11 mouse cellular contexts compared by ENCODE assay signal in genomic region chr3:27858441-27859115, GRCm38 (mm10). TPM values are rescaled to one million over a fixed set of nuclear protein-coding genes. Genes with fewer than 3 reads are reported as not detected.
DNase-seq lines count a peak whose midpoint lies in the region; ATAC-seq and TF ChIP-seq lines count a peak whose summit lies in the region.
"Had no signal": no experiment of that assay in that cellular context is flagged by ENCODE, and none has a peak within 500 bp of the region (broad histone marks: within the 10 kb centered on the region; RNA-seq: fewer than 3 reads in every experiment).

No protein-coding gene starts in this region.

- TF ChIP-seq POLR2A in limb, embryonic 14.5 days (IDR thresholded peaks at IDR 0.05; ENCODE audit: borderline replicate concordance, extremely low read depth, insufficient read depth, insufficient read length) = no peak

- ATAC-seq in heart, embryonic 14.5 days (ENCODE audit: insufficient number of reproducible peaks, insufficient read depth, low FRiP score, low read depth) = no peak
- ATAC-seq in lung, embryonic 15.5 days (ENCODE audit: borderline replicate concordance, extremely low read depth, low FRiP score, low TSS enrichment) = no peak
- ATAC-seq in embryonic facial prominence, embryonic 13.5 days (ENCODE audit: insufficient number of reproducible peaks, insufficient read depth, low FRiP score, low TSS enrichment, low read depth) = no peak
- ATAC-seq in limb, embryonic 14.5 days (ENCODE audit: low FRiP score, low read depth) = no peak
- ATAC-seq in megakaryocyte progenitor cell, adult 5-6 weeks (replicated peaks; ENCODE audit: poor library complexity) = no peak

- H3K4me3 ChIP-seq in heart, embryonic 14.5 days (ENCODE audit: control insufficient read depth in 1 of 2, insufficient read depth in 1 of 2, low read depth in 1 of 2, low read length in 2 of 2) = peak overlapping the region in 1 of 2 experiments; percentile 20; a peak in 1 of 4 replicates
- H3K4me3 ChIP-seq in lung, embryonic 15.5 days = no peak overlapping the region
- H3K4me3 ChIP-seq in embryonic facial prominence, embryonic 13.5 days = no peak overlapping the region
- no peak overlapping the region for H3K4me3 ChIP-seq in limb, embryonic 14.5 days (replicated peaks; ENCODE audit: low read length)

- H3K27ac ChIP-seq in heart, embryonic 14.5 days (replicated peaks in 1 of 2; ENCODE audit: control insufficient read depth in 1 of 2, insufficient read depth in 1 of 2, low read depth in 2 of 2, low read length in 2 of 2) = peak overlapping the region; percentile 66 to 92
- H3K27ac ChIP-seq in lung, embryonic 15.5 days = peak overlapping the region; percentile 82
- peak overlapping the region; percentile 40 for H3K27ac ChIP-seq in embryonic facial prominence, embryonic 13.5 days
- H3K27ac ChIP-seq in limb, embryonic 14.5 days (replicated peaks; ENCODE audit: low read depth, low read length) = peak overlapping the region; percentile 68

- peak overlapping the region; percentile 49; the same call in 1 of the 2 replicates for H3K9ac ChIP-seq in heart, embryonic 14.5 days (ENCODE audit: low read length)
- no peak overlapping the region for H3K9ac ChIP-seq in lung, embryonic 15.5 days
- no peak overlapping the region for H3K9ac ChIP-seq in embryonic facial prominence, embryonic 13.5 days
- no peak overlapping the region for H3K9ac ChIP-seq in limb, embryonic 14.5 days (ENCODE audit: low read depth, low read length, severe bottlenecking)

- 35% methylated on average over 5 of the region's 5 CpGs for WGBS in heart, embryonic 14.5 days
- 20% methylated on average over 5 of the region's 5 CpGs for WGBS in lung, embryonic 15.5 days
- 36% methylated on average over 5 of the region's 5 CpGs for WGBS in embryonic facial prominence, embryonic 13.5 days
- 35% methylated on average over 5 of the region's 5 CpGs for WGBS in limb, embryonic 14.5 days

- no peaks in the 10 kb centered on the region for H3K36me3 ChIP-seq in heart, embryonic 14.5 days (ENCODE audit: control insufficient read depth, insufficient read depth, low read length)
- H3K36me3 ChIP-seq in lung, embryonic 15.5 days = no peaks in the 10 kb centered on the region
- no peaks in the 10 kb centered on the region for H3K36me3 ChIP-seq in embryonic facial prominence, embryonic 13.5 days
- no peaks in the 10 kb centered on the region for H3K36me3 ChIP-seq in limb, embryonic 14.5 days (ENCODE audit: control insufficient read depth, insufficient read depth, low read length)

- H3K27me3 ChIP-seq in heart, embryonic 14.5 days (ENCODE audit: control insufficient read depth, insufficient read depth, low read length) = no peaks in the 10 kb centered on the region
- no peaks in the 10 kb centered on the region for H3K27me3 ChIP-seq in lung, embryonic 15.5 days
- no peaks in the 10 kb centered on the region for H3K27me3 ChIP-seq in embryonic facial prominence, embryonic 13.5 days
- no peaks in the 10 kb centered on the region for H3K27me3 ChIP-seq in limb, embryonic 14.5 days (ENCODE audit: control insufficient read depth, insufficient read depth, low read length)

- no peak for DNase-seq in heart, adult 9 months (ENCODE audit: low spot score in 2 of 2)
- no peak for DNase-seq in lung, postnatal 14 days
- no peak for DNase-seq in limb, embryonic 14.5 days (ENCODE audit: low spot score)
- DNase-seq in right cerebral cortex, adult 18-20 months = no peak
- DNase-seq: gastrocnemius, postnatal 14 days had no signal

- peak overlapping the region; percentile 64 for H3K4me2 ChIP-seq in heart, embryonic 14.5 days (ENCODE audit: low read length)
- H3K4me2 ChIP-seq in lung, embryonic 15.5 days = peak overlapping the region; percentile 14; the same call in 1 of the 2 replicates
- H3K4me2 ChIP-seq in embryonic facial prominence, embryonic 13.5 days = peak overlapping the region; percentile 15; the same call in 1 of the 2 replicates
- peak overlapping the region; percentile 32; the same call in 1 of the 2 replicates for H3K4me2 ChIP-seq in limb, embryonic 14.5 days (replicated peaks; ENCODE audit: low read depth, low read length, severe bottlenecking)

- H3K4me1 ChIP-seq in heart, embryonic 14.5 days (ENCODE audit: control insufficient read depth in 2 of 2, insufficient read depth in 2 of 2, low read length in 2 of 2) = peaks cover 27 to 52% of the 10 kb centered on the region in 2 experiments
- peaks cover 81% of the 10 kb centered on the region for H3K4me1 ChIP-seq in lung, embryonic 15.5 days
- H3K4me1 ChIP-seq in embryonic facial prominence, embryonic 13.5 days = peaks cover 49% of the 10 kb centered on the region
- H3K4me1 ChIP-seq in limb, embryonic 14.5 days (ENCODE audit: control insufficient read depth, insufficient read depth, low read length) = peaks cover 45% of the 10 kb centered on the region

- 0 out of 2 replicates have a peak, but pooled peaks cover 4% of the 10 kb centered on the region for H3K9me3 ChIP-seq in heart, embryonic 14.5 days (ENCODE audit: control insufficient read depth, low read length)
- H3K9me3 ChIP-seq in lung, embryonic 15.5 days = no peaks in the 10 kb centered on the region
- no peaks in the 10 kb centered on the region for H3K9me3 ChIP-seq in embryonic facial prominence, embryonic 13.5 days
- H3K9me3 ChIP-seq in limb, embryonic 14.5 days (ENCODE audit: control insufficient read depth, low read length) = no peaks in the 10 kb centered on the region

RNA-seq across cellular contexts. Expression of gene Tmem212, which starts 37.6 kb away (rescaled TPM):
- not detected in 2 replicates for polyA plus RNA-seq in heart, embryonic 14.5 days (2014; fragmentation: Nextera tagmentation; extraction: Ambion mirVana)
- polyA plus RNA-seq in lung, embryonic 15.5 days (2015; fragmentation: Nextera tagmentation; extraction: Ambion mirVana) = 0.39 and 0.87 TPM in 2 replicates
- not detected in 2 replicates for polyA plus RNA-seq in embryonic facial prominence, embryonic 13.5 days (2015; fragmentation: Nextera tagmentation; extraction: Ambion mirVana)
- polyA plus RNA-seq in limb, embryonic 14.5 days (2012; rRNA removed) = not detected in 2 replicates
- polyA plus RNA-seq in limb, embryonic 14.5 days (2014; fragmentation: Nextera tagmentation; extraction: Ambion mirVana) = not detected in 2 replicates
- total RNA-seq in megakaryocyte progenitor cell, adult 5-6 weeks (2015) = not detected in 2 replicates
- not detected in 2 replicates for total RNA-seq in megakaryocyte progenitor cell, adult 5-6 weeks (2017)
- total RNA-seq: gastrocnemius, postnatal 14 days; megakaryocyte-erythroid progenitor cell, adult 5-6 weeks had no signal
- polyA plus RNA-seq: large intestine, adult 2 months had no signal

Comparison
In these comparisons a context has a peak if more than half of its experiments do, and no peak if none do; other contexts are left out.
1. H3K4me2 ChIP-seq: peak in every context shown above with its lines; median percentile 64 in heart, embryonic 14.5 days; 32 in limb, embryonic 14.5 days; 15 in embryonic facial prominence, embryonic 13.5 days; 14 in lung, embryonic 15.5 days.